Mouse (Mus musculus): ENCODE data around the gene BC035947. TPM values are rescaled to one million over a fixed set of nuclear protein-coding genes. Genes with fewer than 3 reads are reported as not detected.

BC035947 gene
- polyA plus RNA-seq, 2 experiments = 0.06 to 0.72 TPM

- Histone ChIP-seq H3K4me1 (ENCODE audit: control insufficient read depth, insufficient read depth, low read length) (no peaks in the 10 kb centered on the region), H3K4me2 (replicated peaks; ENCODE audit: low read depth, low read length, severe bottlenecking) (no peak overlapping the region), H3K9me3 (ENCODE audit: control insufficient read depth, low read length) (no peaks in the 10 kb centered on the region), H3K36me3 (ENCODE audit: control insufficient read depth, insufficient read depth, low read length) (no peaks in the 10 kb centered on the region), H3K4me3 (replicated peaks; ENCODE audit: low read length) (no peak overlapping the region), H3K27ac (replicated peaks; ENCODE audit: low read depth, low read length) (no peak overlapping the region), H3K9ac (ENCODE audit: low read depth, low read length, severe bottlenecking) (no peak overlapping the region), H3K27me3 (ENCODE audit: control insufficient read depth, insufficient read depth, low read length) (no peaks in the 10 kb centered on the region)
- WGBS = 84% methylated on average over 15 of the region's 15 CpGs
- TF ChIP-seq POLR2A (IDR thresholded peaks at IDR 0.05; ENCODE audit: borderline replicate concordance, extremely low read depth, insufficient read depth, insufficient read length) = no peak
- peak; percentile 56 for DNase-seq (ENCODE audit: low spot score)
- ATAC-seq (ENCODE audit: low FRiP score, low read depth) = peak; percentile 86
Observed at GRCm38 (mm10) chr1:78532184-78532800, 20.3 kb upstream of the BC035947 start.

DNA sequence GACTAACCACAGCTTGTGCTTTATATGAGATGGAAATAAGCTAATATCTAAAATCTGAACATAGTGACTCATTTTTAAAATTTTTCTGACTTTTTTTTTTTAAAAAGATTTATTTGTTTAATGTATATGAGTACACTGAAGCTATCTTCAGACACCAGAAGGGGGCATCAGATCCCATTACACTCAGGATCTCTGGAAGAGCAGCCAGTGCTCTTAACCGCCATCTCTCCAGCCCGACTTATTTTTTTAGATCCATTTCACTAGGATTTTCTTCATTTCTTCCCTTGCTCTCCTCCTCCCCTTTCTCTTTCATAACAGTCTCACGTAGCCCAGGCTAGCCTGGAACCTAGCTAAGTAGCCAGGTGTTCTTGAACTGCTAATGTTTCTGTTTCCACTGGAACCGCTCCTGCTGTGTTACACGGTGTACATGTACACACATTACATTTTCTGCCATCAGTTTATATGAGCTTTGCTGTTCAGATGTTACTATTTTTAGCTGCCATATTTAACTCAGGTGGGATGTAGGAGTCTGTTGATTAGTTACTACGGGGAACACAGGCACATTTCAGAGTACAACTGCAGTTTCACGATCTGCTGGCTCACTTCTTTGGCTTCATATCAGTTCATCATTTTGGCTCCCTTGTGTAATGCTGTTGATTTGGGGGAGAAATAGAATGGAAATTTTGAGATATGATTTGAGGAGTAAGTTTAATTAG lies 18.7 kb upstream of the BC035947 start:
- Histone ChIP-seq H3K36me3 (ENCODE audit: control insufficient read depth, insufficient read depth, low read length) (no peaks in the 10 kb centered on the region), H3K4me2 (replicated peaks; ENCODE audit: low read depth, low read length, severe bottlenecking) (no peak overlapping the region), H3K27ac (replicated peaks; ENCODE audit: low read depth, low read length) (no peak overlapping the region), H3K9ac (ENCODE audit: low read depth, low read length, severe bottlenecking) (no peak overlapping the region), H3K4me1 (ENCODE audit: control insufficient read depth, insufficient read depth, low read length) (no peaks in the 10 kb centered on the region), H3K27me3 (ENCODE audit: control insufficient read depth, insufficient read depth, low read length) (no peaks in the 10 kb centered on the region), H3K4me3 (replicated peaks; ENCODE audit: low read length) (no peak overlapping the region), H3K9me3 (ENCODE audit: control insufficient read depth, low read length) (no peaks in the 10 kb centered on the region)
- ATAC-seq (ENCODE audit: low FRiP score, low read depth) (no peak), DNase-seq (ENCODE audit: low spot score) (no peak)
- TF ChIP-seq POLR2A (IDR thresholded peaks at IDR 0.05; ENCODE audit: borderline replicate concordance, extremely low read depth, insufficient read depth, insufficient read length) = no peak
- 51% methylated on average over 7 of the region's 7 CpGs for WGBS

DNA sequence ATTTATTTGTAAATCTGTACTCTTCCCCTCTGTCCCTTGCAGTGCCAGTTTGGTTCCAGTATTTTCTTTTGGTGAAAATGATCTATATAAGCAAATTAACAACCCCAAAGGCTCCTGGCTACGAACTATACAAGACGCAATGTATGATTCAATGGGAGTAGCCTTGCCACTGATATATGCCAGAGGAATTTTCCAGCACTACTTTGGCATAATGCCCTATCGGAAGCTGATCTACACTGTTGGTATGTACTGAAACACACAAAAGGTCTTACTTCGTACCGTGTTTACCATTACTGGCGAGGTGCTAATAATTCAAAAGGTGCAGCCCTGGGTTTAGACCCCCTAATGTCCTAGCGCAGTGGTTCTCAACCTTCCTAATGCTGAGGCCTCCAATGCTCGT lies 17.1 kb upstream of the BC035947 start:
- Histone ChIP-seq H3K27ac (replicated peaks; ENCODE audit: low read depth, low read length) (no peak overlapping the region), H3K9me3 (ENCODE audit: control insufficient read depth, low read length) (no peaks in the 10 kb centered on the region), H3K4me3 (replicated peaks; ENCODE audit: low read length) (no peak overlapping the region), H3K27me3 (ENCODE audit: control insufficient read depth, insufficient read depth, low read length) (no peaks in the 10 kb centered on the region), H3K36me3 (ENCODE audit: control insufficient read depth, insufficient read depth, low read length) (no peaks in the 10 kb centered on the region), H3K9ac (ENCODE audit: low read depth, low read length, severe bottlenecking) (no peak overlapping the region), H3K4me2 (replicated peaks; ENCODE audit: low read depth, low read length, severe bottlenecking) (no peak overlapping the region), H3K4me1 (ENCODE audit: control insufficient read depth, insufficient read depth, low read length) (no peaks in the 10 kb centered on the region)
- WGBS = 89% methylated on average over 8 of the region's 8 CpGs
- no peak for TF ChIP-seq POLR2A (IDR thresholded peaks at IDR 0.05; ENCODE audit: borderline replicate concordance, extremely low read depth, insufficient read depth, insufficient read length)
- ATAC-seq (ENCODE audit: low FRiP score, low read depth) = no peak
- DNase-seq (ENCODE audit: low spot score) = no peak

- no peaks in the 10 kb centered on the region for H3K36me3 ChIP-seq (ENCODE audit: control insufficient read depth, insufficient read depth, low read length)
- DNase-seq (ENCODE audit: low spot score) (no peak), ATAC-seq (ENCODE audit: low FRiP score, low read depth) (no peak)
- H3K9me3 ChIP-seq (ENCODE audit: control insufficient read depth, low read length) = no peaks in the 10 kb centered on the region
- 96% methylated on average over 3 of the region's 3 CpGs for WGBS
- no peaks in the 10 kb centered on the region for H3K4me1 ChIP-seq (ENCODE audit: control insufficient read depth, insufficient read depth, low read length)
- TF ChIP-seq POLR2A (IDR thresholded peaks at IDR 0.05; ENCODE audit: borderline replicate concordance, extremely low read depth, insufficient read depth, insufficient read length) = no peak
- H3K4me2 ChIP-seq (replicated peaks; ENCODE audit: low read depth, low read length, severe bottlenecking) = no peak overlapping the region
- no peak overlapping the region for H3K27ac ChIP-seq (replicated peaks; ENCODE audit: low read depth, low read length)
- no peak overlapping the region for H3K9ac ChIP-seq (ENCODE audit: low read depth, low read length, severe bottlenecking)
- no peak overlapping the region for H3K4me3 ChIP-seq (replicated peaks; ENCODE audit: low read length)
- no peaks in the 10 kb centered on the region for H3K27me3 ChIP-seq (ENCODE audit: control insufficient read depth, insufficient read depth, low read length)
Observed at GRCm38 (mm10) chr1:78528356-78528755, 16.4 kb upstream of the BC035947 start.

DNA sequence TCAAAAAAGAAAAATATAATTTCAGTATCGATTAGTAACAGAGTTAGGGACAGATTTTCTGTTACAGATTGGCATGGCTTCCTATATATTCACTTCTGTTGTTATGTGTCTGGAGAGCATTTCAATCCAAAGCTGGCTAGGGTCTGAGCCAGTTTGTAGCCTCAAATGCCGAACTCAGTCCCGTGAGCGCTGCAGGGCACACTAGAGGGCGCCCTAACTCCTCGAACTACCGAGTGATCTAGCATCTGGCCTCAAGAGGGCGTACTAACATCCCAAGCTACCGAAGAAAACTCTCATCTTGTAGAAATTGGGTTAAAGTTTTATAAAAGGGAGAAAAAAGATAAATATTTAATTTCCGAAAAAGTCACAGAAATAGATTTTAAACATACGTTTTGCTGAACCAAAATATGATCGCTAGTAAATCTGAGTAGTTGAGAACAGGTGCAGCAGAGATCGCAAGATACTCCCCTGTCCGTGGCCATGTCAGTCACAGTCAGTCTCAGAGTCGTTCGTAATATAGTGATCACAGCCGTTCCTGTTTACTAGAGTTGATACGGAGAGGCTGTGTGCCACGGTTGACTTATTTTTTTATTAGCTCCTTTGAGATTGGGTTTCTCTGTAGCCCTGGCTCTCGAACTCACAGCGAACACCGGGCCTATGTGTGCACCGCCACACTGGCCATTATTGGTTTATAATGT lies 13.4 kb upstream of the BC035947 start:
- Histone ChIP-seq H3K27ac (replicated peaks; ENCODE audit: low read depth, low read length) (no peak overlapping the region), H3K9ac (ENCODE audit: low read depth, low read length, severe bottlenecking) (no peak overlapping the region), H3K36me3 (ENCODE audit: control insufficient read depth, insufficient read depth, low read length) (no peaks in the 10 kb centered on the region), H3K4me1 (ENCODE audit: control insufficient read depth, insufficient read depth, low read length) (no peaks in the 10 kb centered on the region), H3K9me3 (ENCODE audit: control insufficient read depth, low read length) (no peaks in the 10 kb centered on the region), H3K4me2 (replicated peaks; ENCODE audit: low read depth, low read length, severe bottlenecking) (no peak overlapping the region), H3K4me3 (replicated peaks; ENCODE audit: low read length) (no peak overlapping the region), H3K27me3 (ENCODE audit: control insufficient read depth, insufficient read depth, low read length) (no peaks in the 10 kb centered on the region)
- 45% methylated on average over 23 of the region's 23 CpGs for WGBS
- no peak for TF ChIP-seq POLR2A (IDR thresholded peaks at IDR 0.05; ENCODE audit: borderline replicate concordance, extremely low read depth, insufficient read depth, insufficient read length)
- ATAC-seq (ENCODE audit: low FRiP score, low read depth) (no peak), DNase-seq (ENCODE audit: low spot score) (peak; percentile 49)
